Mouse (Mus musculus) stomach, embryonic 14.5 days (tissue): ENCODE data around the gene Cacna2d2. TPM values are rescaled to one million over a fixed set of nuclear protein-coding genes. Genes with fewer than 3 reads are reported as not detected.

Experiments used
- ATAC-seq: fragments of 200-750 bp; cut with Nextera tagmentation; 2 replicates; pipeline ENCODE4 v1.8.0; 2017; ENCODE audit warnings: low read depth, moderate TSS enrichment; ENCODE audit not compliant: insufficient number of reproducible peaks, insufficient read depth, low FRiP score
- H3K27ac ChIP-seq: fragments of 300-500 bp; sonication (generic); 2 replicates; pipeline ENCODE4 v1.5.1; 2014; ENCODE audit warnings: mild to moderate bottlenecking, low read length, moderate library complexity, mixed read lengths
- H3K27me3 ChIP-seq: fragments of 300-500 bp; sonication (generic); 2 replicates; pipeline ENCODE4 v1.6.1; 2014; ENCODE audit warnings: low read length, control low read depth, mixed read lengths; ENCODE audit not compliant: control insufficient read depth, insufficient read depth
- H3K36me3 ChIP-seq: fragments of 300-500 bp; sonication (generic); 2 replicates; pipeline ENCODE4 v1.6.1; 2014; ENCODE audit warnings: mild to moderate bottlenecking, control low read depth, low read length, moderate library complexity, mixed read lengths; ENCODE audit not compliant: control insufficient read depth, insufficient read depth
- H3K4me1 ChIP-seq: fragments of 300-500 bp; sonication (generic); 2 replicates; pipeline ENCODE4 v1.6.1; 2014; ENCODE audit warnings: low read length, control low read depth, mixed read lengths; ENCODE audit not compliant: control insufficient read depth, insufficient read depth
- H3K4me2 ChIP-seq: fragments of 300-500 bp; sonication (generic); replicated peaks from 2 replicates; pipeline ENCODE4 v1.6.1; 2014; ENCODE audit warnings: low read depth, low read length, control low read depth
- H3K4me3 ChIP-seq: fragments of 300-500 bp; sonication (generic); 2 replicates; pipeline ENCODE4 v1.5.1; 2014; ENCODE audit warnings: low read depth, low read length, control low read depth
- H3K9ac ChIP-seq: fragments of 300-500 bp; sonication (generic); replicated peaks from 2 replicates; pipeline ENCODE4 v1.6.1; 2014; ENCODE audit warnings: low read depth, mild to moderate bottlenecking, control low read depth, low read length, moderate library complexity, mixed read lengths
- H3K9me3 ChIP-seq: fragments of 300-500 bp; sonication (generic); 2 replicates; pipeline ENCODE4 v1.6.1; 2016; ENCODE audit warnings: low read depth, low read length, control low read depth; ENCODE audit not compliant: control insufficient read depth
- WGBS: fragments of 180-500 bp; shearing (Covaris S2); extraction: QIAGEN DNeasy Blood & Tissue Kit; methylation state at CpG from one replicate; pipeline ENCODE4 v1.1.7; 2014; 5-methylcytosine and 5-hydroxymethylcytosine counted together
- polyA plus RNA-seq: library from polyadenylated mRNA; unstranded; fragments of >200 nt; fragmentation: Nextera tagmentation; extraction: Ambion mirVana; gene quantifications from 2 replicates; pipeline ENCODE4 v1.2.1, GENCODE M21; 2014

Cacna2d2 gene
- polyA plus RNA-seq, 1 experiment from 2014 or later: 0.43 TPM

DNA sequence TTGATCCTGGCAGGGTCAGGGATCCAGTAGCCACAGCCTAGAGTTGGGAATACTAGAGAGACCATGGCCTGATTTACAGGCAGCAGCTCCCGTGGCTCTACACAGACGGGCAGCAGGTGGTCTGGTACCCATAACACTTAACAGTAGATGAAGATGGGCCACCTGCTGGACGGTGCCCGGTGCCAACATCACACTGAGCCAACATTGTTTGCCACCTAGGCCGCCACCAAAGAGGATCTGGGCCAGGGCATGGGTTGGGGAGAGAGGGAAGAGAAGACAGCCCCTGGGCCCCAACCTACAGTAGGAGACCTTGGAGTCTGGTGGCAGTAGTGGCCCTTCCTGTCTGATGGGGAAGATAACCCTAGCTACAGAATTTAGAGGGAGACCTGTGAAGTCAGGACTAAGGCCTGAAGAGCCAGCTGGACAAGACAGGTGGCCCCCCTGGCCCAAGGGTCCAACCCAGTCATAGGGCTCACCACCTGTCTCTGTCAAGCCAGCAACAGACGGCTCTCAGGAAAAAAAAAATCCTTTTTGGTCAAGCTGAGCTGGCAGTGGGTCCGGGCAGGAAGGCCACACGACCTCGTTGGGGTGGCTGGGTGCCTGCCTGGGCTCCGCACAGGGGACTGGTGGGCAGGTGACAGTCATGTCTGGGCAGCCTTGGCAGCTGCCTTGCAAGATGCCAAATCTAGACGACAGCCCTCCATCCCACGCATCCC is 102.9 kb downstream of the Cacna2d2 start:
- Histone ChIP-seq H3K9me3 (no peaks in the 10 kb centered on the region), H3K27me3 (no peaks in the 10 kb centered on the region), H3K4me2 (no peak overlapping the region), H3K4me1 (no peaks in the 10 kb centered on the region), H3K36me3 (no peaks in the 10 kb centered on the region), H3K4me3 (no peak overlapping the region), H3K27ac (no peak overlapping the region), H3K9ac (no peak overlapping the region)
- no peak for ATAC-seq
- WGBS: 86% methylated on average over 12 of the region's 12 CpGs

DNA sequence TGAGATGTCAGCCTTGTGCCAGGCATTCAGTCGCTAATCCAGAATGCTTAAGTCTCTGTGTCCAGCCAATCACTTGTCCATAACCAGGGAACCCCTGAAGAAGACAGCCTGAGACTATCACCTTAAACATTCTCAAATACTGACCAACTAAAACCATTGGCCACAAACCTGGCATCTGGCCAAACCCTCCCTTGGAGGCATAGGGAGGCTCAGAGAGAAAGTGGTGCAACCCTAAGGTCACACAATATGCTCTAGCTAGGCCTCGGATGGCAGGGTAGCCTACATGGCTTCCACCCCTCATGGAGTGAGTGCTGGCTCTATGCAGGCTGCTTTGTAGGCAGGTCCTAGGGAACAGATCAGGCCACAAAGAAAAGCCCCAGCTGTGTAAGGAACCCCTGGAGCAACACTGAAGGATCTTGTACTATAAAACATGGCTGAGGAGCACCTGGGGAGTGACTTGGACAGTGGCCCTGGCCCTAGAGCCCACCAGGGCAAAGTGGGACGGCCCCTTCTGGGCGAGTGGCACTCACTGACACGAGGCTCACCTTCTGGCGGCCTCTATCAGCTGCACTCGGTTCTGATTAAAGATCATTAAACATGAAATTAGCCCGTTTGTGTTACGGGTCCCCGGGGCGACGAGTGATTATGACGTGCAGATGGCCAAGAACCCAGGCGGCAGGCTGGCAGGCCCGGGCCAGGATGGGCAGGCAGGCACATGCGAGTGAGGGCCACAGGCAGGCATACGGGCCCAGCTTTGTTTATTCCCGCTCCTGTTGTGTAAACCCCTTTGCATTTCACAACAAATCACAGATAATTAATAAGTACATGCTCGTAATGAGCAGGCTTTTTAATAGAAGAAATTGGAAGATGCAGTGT is 105.5 kb downstream of the Cacna2d2 start:
- Histone ChIP-seq H3K9ac (no peak overlapping the region), H3K4me3 (no peak overlapping the region)
- 77% methylated on average over 19 of the region's 19 CpGs for WGBS

DNA sequence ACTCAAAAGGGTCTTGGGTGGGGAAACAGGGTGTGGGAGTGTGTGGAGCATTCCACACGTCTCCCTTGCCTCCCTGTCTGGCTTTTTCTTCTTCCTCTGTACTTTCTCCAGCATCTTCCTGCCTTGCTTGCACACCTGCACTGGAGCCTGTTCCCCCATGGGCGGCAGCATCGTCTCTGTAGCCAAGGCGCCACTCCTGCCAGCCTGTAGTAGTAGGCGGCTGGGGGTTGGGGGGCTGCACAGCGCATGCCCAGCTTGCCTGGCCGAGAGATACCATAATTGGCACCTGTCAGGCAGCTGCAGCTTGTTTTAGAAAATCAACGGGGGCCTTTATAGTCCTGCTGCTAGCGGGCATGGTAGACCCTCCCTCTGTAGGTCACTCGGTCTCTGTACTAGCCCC is 108.9 kb downstream of the Cacna2d2 start:
- WGBS: 52% methylated on average over 10 of the region's 10 CpGs
- Histone ChIP-seq H3K9ac (no peak overlapping the region), H3K27ac (no peak overlapping the region), H3K9me3 (no peaks in the 10 kb centered on the region), H3K27me3 (no peaks in the 10 kb centered on the region), H3K4me2 (no peak overlapping the region), H3K4me1 (no peaks in the 10 kb centered on the region), H3K36me3 (no peaks in the 10 kb centered on the region), H3K4me3 (no peak overlapping the region)
- ATAC-seq: no peak

More for the DNA sequence above, 105.5 kb downstream of the Cacna2d2 start:
- Histone ChIP-seq H3K9me3 (no peaks in the 10 kb centered on the region), H3K27me3 (no peaks in the 10 kb centered on the region), H3K4me2 (no peak overlapping the region), H3K36me3 (no peaks in the 10 kb centered on the region), H3K4me1 (no peaks in the 10 kb centered on the region), H3K27ac (no peak overlapping the region)
- ATAC-seq: no peak

DNA sequence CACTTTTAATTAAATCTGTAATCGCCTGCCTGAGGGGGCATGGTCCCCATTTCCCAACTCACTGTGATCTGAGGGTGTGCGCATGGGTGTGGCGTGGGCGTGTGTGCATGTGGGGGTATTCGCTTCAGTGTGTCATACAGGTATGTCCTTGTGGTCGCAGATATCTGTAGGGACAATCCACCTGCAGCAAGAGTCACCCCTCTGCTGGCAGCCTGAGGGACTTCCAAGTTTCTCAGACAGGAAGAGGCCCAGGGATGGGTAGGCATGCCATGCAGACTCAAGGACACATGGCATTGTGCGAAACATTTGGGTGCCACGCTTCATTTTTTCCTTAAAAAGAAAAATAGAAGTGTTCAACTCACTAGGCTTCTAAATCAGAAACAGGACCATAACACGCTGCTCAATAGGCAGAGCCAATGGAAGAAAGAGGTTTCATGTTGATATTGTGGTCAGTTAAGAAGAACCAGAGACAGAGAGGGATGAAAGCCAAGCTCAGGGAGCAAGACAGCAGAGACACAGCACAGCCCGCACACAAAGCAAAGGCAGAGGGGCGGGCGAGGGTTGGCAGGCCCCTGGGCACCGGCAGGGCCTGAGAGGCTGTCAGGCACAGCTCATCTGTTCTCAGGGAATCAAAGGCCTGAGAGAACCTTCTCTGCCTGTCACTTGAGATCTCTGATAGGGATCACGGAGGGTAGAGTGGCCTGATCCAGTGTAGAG is 111.1 kb downstream of the Cacna2d2 start:
- no peak for ATAC-seq
- H3K36me3 ChIP-seq: no peaks in the 10 kb centered on the region
- H3K27ac ChIP-seq: no peak overlapping the region
- H3K4me2 ChIP-seq: no peak overlapping the region
- no peak overlapping the region for H3K4me3 ChIP-seq
- no peaks in the 10 kb centered on the region for H3K4me1 ChIP-seq
- no peaks in the 10 kb centered on the region for H3K27me3 ChIP-seq
- H3K9ac ChIP-seq: no peak overlapping the region
- WGBS: 78% methylated on average over 14 of the region's 14 CpGs
- no peaks in the 10 kb centered on the region for H3K9me3 ChIP-seq

DNA sequence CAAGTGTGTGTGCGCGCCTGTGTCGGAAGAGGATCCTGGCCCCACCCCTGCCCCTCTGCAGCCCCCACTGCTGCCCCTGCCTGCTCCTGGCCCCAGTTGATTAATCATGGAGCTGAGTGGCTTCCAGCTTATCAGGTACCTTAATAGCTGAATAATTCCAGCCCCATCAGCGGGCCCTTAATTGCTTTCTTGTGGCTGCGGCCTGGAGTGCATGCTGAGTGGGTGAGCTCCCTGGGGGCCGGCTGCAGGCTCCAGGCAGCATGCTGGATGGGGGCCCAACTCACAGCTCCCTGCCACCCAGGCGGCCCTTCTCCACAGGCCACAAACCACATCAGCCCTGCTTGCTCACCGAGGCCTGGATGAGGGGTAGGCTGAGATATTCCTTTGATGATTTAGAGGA is 112.0 kb downstream of the Cacna2d2 start:
- Histone ChIP-seq H3K9ac (no peak overlapping the region), H3K4me3 (no peak overlapping the region), H3K4me2 (no peak overlapping the region), H3K27me3 (no peaks in the 10 kb centered on the region), H3K36me3 (no peaks in the 10 kb centered on the region), H3K27ac (no peak overlapping the region), H3K9me3 (no peaks in the 10 kb centered on the region), H3K4me1 (no peaks in the 10 kb centered on the region)
- ATAC-seq: no peak
- 45% methylated on average over 8 of the region's 8 CpGs for WGBS

DNA sequence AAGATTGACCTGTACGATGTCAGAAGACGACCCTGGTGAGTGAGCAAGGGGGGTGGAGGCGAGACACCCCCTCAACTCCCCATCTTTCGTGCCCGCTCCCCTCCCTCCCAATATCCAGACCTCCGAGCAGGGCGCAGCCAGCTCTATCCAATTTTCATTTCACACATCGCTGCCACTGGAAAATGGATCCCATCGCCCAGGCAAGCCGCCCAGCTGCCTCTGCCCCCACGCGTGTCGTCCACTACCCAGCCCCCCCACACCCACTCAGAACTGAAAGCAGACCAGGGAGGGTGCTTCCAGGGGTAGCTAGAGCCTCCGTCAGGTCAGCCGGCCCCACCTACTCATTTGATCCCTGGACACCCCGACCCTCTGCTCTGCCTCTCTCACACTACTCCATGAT is 112.9 kb downstream of the Cacna2d2 start:
- Histone ChIP-seq H3K36me3 (no peaks in the 10 kb centered on the region), H3K4me3 (no peak overlapping the region), H3K4me1 (no peaks in the 10 kb centered on the region), H3K9ac (no peak overlapping the region), H3K27ac (no peak overlapping the region), H3K27me3 (no peaks in the 10 kb centered on the region), H3K9me3 (no peaks in the 10 kb centered on the region), H3K4me2 (no peak overlapping the region)
- 82% methylated on average over 16 of the region's 16 CpGs for WGBS
- ATAC-seq: no peak

DNA sequence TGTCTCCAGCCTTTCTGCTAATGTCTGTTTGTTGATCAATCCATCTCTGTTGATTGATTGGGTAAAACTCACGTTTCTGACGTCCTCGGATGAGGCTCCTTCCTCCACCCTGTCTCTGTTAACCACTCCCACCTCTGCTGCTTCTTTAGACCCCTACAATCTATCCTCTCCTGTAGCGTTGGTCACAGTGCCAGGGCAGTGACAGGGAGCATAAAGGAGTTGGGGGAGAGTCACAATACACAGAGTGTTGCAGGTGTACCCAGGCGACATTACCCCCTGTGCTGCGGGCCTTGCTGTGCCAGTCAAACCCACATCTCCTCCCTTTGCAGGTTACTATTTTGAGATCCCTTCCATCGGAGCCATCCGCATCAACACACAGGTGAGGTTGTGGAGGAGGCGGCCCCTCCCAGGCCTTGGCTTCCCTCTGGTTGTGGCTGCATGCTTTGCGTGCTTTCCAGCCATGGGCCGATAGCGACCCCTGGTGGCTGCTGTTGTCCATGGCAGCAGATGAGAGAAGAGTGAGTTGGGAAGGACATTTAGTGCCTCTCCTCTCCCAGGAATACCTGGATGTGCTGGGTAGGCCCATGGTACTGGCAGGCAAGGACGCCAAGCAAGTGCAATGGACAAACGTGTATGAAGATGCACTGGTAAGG is 115.0 kb downstream of the Cacna2d2 start:
- H3K27ac ChIP-seq: no peak overlapping the region
- 0 out of 2 replicates have a peak, but pooled peaks have one; percentile 16 for ATAC-seq
- H3K4me2 ChIP-seq: no peak overlapping the region
- H3K4me1 ChIP-seq: no peaks in the 10 kb centered on the region
- WGBS: 17% methylated on average over 14 of the region's 14 CpGs
- H3K9ac ChIP-seq: no peak overlapping the region
- H3K4me3 ChIP-seq: no peak overlapping the region
- no peaks in the 10 kb centered on the region for H3K9me3 ChIP-seq
- H3K36me3 ChIP-seq: no peaks in the 10 kb centered on the region
- no peaks in the 10 kb centered on the region for H3K27me3 ChIP-seq

DNA sequence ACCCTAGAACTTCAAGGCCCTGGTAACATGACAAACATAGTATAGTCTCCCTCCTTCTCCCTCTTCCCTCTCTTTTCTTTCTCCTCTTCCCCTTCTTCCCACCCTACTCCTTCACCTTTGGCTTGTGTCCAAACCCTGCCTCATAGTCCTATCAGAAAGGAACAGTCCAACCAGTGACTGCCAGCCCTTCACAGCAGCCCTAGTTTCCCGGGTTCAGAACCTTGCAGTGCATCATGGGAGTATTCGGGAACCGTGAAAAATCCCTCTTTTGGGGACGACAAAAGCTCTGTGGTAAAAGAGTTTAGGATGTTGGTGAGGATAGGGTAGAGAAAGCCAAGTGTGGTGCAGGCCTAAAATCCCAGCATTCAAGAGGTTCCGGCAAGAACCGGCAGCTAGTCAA is 120.9 kb downstream of the Cacna2d2 start:
- H3K4me2 ChIP-seq: no peak overlapping the region
- no peaks in the 10 kb centered on the region for H3K27me3 ChIP-seq
- peaks cover 13% of the 10 kb centered on the region for H3K4me1 ChIP-seq
- H3K36me3 ChIP-seq: no peaks in the 10 kb centered on the region
- H3K9me3 ChIP-seq: no peaks in the 10 kb centered on the region
- H3K27ac ChIP-seq: no peak overlapping the region
- H3K4me3 ChIP-seq: no peak overlapping the region
- H3K9ac ChIP-seq: no peak overlapping the region
- WGBS: 67% methylated on average over 6 of the region's 6 CpGs
- ATAC-seq: no peak
